Mouse (Mus musculus) urinary bladder, postnatal 36 days (tissue): ENCODE results near the gene Bcl2l1.

Experiments
- DNase-seq, 2 experiments: peaks; one replicate each; pipeline ENCODE4 v3.0.0; 2022; ENCODE audit warnings: low spot score in 2 of 2, mixed read lengths in 1 of 2

The Bcl2l1 gene

DNA sequence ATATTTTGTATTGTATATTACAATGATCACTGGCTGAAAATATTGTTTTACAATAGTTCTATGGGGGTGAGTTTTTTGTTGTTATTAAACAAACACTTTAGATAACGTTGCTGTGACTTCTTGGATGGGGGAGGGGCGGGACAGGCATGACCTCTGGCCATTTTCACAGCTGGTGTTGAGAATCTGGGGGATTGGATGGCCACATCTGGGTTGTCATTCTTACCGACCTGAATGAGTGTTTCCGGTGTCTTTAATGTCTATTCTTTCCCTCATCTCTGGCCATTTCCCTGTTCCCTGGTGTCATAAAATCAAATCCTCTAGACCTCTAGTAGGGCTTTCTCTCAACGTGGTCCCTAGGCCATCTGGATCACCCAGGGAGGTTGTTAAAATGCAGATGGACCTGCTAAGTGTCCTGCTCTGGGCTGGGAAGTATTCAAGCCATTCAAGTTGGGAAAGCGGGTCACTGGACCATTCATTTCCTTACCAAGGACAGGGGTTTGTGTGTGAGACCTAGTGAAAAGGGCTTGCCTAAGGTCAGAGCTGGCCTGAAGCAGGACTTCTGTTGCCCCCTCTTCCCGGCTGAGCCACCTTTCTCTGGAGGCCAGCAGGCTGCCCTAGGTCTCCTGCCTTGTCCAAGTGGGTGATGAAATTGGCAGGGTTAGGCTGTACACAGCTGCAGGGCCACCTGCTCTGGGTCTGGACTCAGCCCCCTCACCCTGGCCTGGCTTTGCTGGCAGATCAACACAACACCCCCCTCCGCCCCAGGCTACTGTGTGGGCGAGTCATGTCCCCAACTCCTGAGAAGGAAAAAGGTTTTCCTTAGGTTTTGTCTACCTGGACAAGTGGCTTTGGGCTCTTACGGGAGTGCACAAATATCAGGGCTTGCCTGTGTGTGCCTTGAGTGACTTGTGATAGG is 94.0 kb downstream of the Bcl2l1 start:
- peak in 1 of 2 experiments; percentile 42 for DNase-seq

GRCm38 (mm10) chr2:152736748-152737147 is 94.8 kb downstream of the Bcl2l1 start:
- DNase-seq, result no peak

- peak; percentile 91 to 94 for DNase-seq
Measured at GRCm38 (mm10) chr2:152736090-152736601, 95.4 kb downstream of the Bcl2l1 start, which contains the start of gene Id1. Gene Id1, plus strand, starts transcription at chr2:152736251.

DNA sequence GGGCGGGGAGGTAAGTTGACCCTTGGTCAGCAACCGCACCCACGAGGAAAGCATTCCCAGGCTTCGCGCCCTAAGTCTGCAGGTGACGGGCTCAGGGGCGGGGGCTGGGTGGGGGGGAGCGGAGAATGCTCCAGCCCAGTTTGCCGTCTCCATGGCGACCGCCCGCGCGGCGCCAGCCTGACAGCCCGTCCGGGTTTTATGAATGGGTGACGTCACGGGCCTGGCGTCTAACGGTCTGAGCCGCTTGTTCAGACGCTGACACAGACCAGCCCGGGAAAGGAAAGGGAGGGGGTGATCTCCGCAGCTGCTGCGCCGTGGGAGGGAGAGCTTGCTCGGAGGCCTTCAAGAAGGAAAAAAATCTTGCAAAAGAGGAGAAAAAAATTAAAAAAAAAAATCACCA is 96.5 kb downstream of the Bcl2l1 start:
- peak; percentile 97 to 99 for DNase-seq

GRCm38 (mm10) chr2:152734501-152734900 is 97.0 kb downstream of the Bcl2l1 start:
- DNase-seq, result no peak

GRCm38 (mm10) chr2:152733201-152733600 is 98.3 kb downstream of the Bcl2l1 start:
- no peak for DNase-seq
